Mouse (Mus musculus): ENCODE measurements around the gene Igdcc3.

- TF ChIP-seq CTCF (IDR thresholded peaks at IDR 0.05) (no peak), EP300 (IDR thresholded peaks at IDR 0.05) (no peak)
Observed at GRCm38 (mm10) chr9:65177497-65177896, 36.5 kb downstream of the Igdcc3 start.

Measured in lung, postnatal 0 days (tissue).